Mouse (Mus musculus) embryonic fibroblast, embryonic 13.5 days (primary cell): Measurements from ENCODE around the gene Smarcd3. TPM values are rescaled to one million over a fixed set of nuclear protein-coding genes. Genes with fewer than 3 reads are reported as not detected.
A peak's percentile ranks its signal among the peaks of the same experiment; 100 is the strongest.

ENCODE experiments used
- H3K27ac ChIP-seq: 2 replicates; pipeline ENCODE4 v1.5.1; 2012; ENCODE audit warnings: low read length, control low read depth, inconsistent platforms; ENCODE audit not compliant: insufficient read depth
- H3K4me1 ChIP-seq: 2 replicates; pipeline ENCODE4 v1.6.1; 2011; ENCODE audit warnings: low read length; ENCODE audit not compliant: control insufficient read depth, insufficient read depth
- H3K4me3 ChIP-seq: 2 replicates; pipeline ENCODE4 v1.5.1; 2011; ENCODE audit warnings: mild to moderate bottlenecking, control low read depth, low read length; ENCODE audit not compliant: insufficient read depth
- CTCF ChIP-seq: IDR thresholded peaks from 2 replicates; pipeline ENCODE4 v1.5.1; 2011; ENCODE audit warnings: mild to moderate bottlenecking, control low read depth, low read length, moderate library complexity, borderline replicate concordance; ENCODE audit not compliant: insufficient read depth
- POLR2A ChIP-seq: IDR thresholded peaks from 2 replicates; pipeline ENCODE4 v1.6.1; 2011; ENCODE audit warnings: low read depth, mild to moderate bottlenecking, control low read depth, low read length, moderate library complexity
- polyA plus RNA-seq: library from polyadenylated mRNA; stranded (reverse); fragments of >200 nt; gene quantifications from 2 replicates; pipeline ENCODE4 v1.2.4, GENCODE M21; 2011; ENCODE audit warnings: low read depth; ENCODE audit not compliant: missing spikeins, insufficient read length

The Smarcd3 gene
- polyA plus RNA-seq, 1 experiment: 27.8 TPM

- Histone ChIP-seq H3K4me1 (peaks cover 14% of the 10 kb centered on the region), H3K27ac (no peak overlapping the region), H3K4me3 (no peak overlapping the region)
- TF ChIP-seq POLR2A (peak; percentile 3; the same call in 1 of the 2 replicates), CTCF (no peak)
Measured at GRCm38 (mm10) chr5:24592471-24593160, 31.6 kb downstream of the Smarcd3 start.

- H3K4me3 ChIP-seq: no peak overlapping the region
- TF ChIP-seq CTCF (no peak), POLR2A (no peak)
- H3K27ac ChIP-seq: no peak overlapping the region
- H3K4me1 ChIP-seq: peaks cover 14% of the 10 kb centered on the region
Measured at GRCm38 (mm10) chr5:24591796-24592470, 32.3 kb downstream of the Smarcd3 start.

- Histone ChIP-seq H3K4me3 (no peak overlapping the region), H3K4me1 (peaks cover 14% of the 10 kb centered on the region), H3K27ac (no peak overlapping the region)
- TF ChIP-seq CTCF: no peak
- peak; percentile 35; the same call in 1 of the 2 replicates for TF ChIP-seq POLR2A
Measured at GRCm38 (mm10) chr5:24591268-24591721, 32.9 kb downstream of the Smarcd3 start.

GRCm38 (mm10) chr5:24589511-24590500 is 34.4 kb downstream of the Smarcd3 start:
- Histone ChIP-seq H3K27ac (no peak overlapping the region), H3K4me1 (peaks cover 14% of the 10 kb centered on the region), H3K4me3 (no peak overlapping the region)
- no peak for TF ChIP-seq CTCF
- peak; percentile 26; the same call in 1 of the 2 replicates for TF ChIP-seq POLR2A

GRCm38 (mm10) chr5:24587200-24587577 is 37.0 kb downstream of the Smarcd3 start:
- peaks cover 14% of the 10 kb centered on the region for H3K4me1 ChIP-seq
- H3K27ac ChIP-seq: peak overlapping the region; percentile 70
- no peak for TF ChIP-seq CTCF
- peak; percentile 31; the same call in 1 of the 2 replicates for TF ChIP-seq POLR2A
- peak overlapping the region; percentile 86 for H3K4me3 ChIP-seq

GRCm38 (mm10) chr5:24586547-24587199 is 37.5 kb downstream of the Smarcd3 start, which contains the start of gene Chpf2:
Gene Chpf2, plus strand, starts transcription at chr5:24586741.
- TF ChIP-seq POLR2A: peak; percentile 87
- TF ChIP-seq CTCF: no peak
- Histone ChIP-seq H3K27ac (peak within 1 kb of the TSS; percentile 70), H3K4me1 (peaks cover 13% of the 10 kb centered on the region), H3K4me3 (peak within 1 kb of the TSS; percentile 86)

GRCm38 (mm10) chr5:24586106-24586505 is 38.1 kb downstream of the Smarcd3 start:
- Histone ChIP-seq H3K4me3 (peak overlapping the region; percentile 86), H3K4me1 (peaks cover 9% of the 10 kb centered on the region), H3K27ac (no peak overlapping the region)
- TF ChIP-seq CTCF (no peak), POLR2A (no peak)

- no peak for TF ChIP-seq POLR2A
- TF ChIP-seq CTCF: no peak
- peak overlapping the region; percentile 76 for H3K4me3 ChIP-seq
- peaks cover 6% of the 10 kb centered on the region; the same call in 1 of the 2 replicates for H3K4me1 ChIP-seq
- peak overlapping the region; percentile 55 for H3K27ac ChIP-seq
Measured at GRCm38 (mm10) chr5:24578109-24578963, 45.9 kb downstream of the Smarcd3 start.
